Mouse (Mus musculus) stomach, embryonic 14.5 days (tissue): ENCODE measurements around the gene Mki67. TPM values are rescaled to one million over a fixed set of nuclear protein-coding genes. Genes with fewer than 3 reads are reported as not detected.
"Not testable (repeated sequence)": the region's sequence is repeated elsewhere in the genome, so short reads cannot be mapped to it uniquely, and the experiment has no call there.

Source experiments
- ATAC-seq: fragments of 200-750 bp; cut with Nextera tagmentation; 2 replicates; pipeline ENCODE4 v1.8.0; 2017; ENCODE audit warnings: low read depth, moderate TSS enrichment; ENCODE audit not compliant: insufficient number of reproducible peaks, insufficient read depth, low FRiP score
- H3K27ac ChIP-seq: fragments of 300-500 bp; sonication (generic); 2 replicates; pipeline ENCODE4 v1.5.1; 2014; ENCODE audit warnings: mild to moderate bottlenecking, low read length, moderate library complexity, mixed read lengths
- H3K27me3 ChIP-seq: fragments of 300-500 bp; sonication (generic); 2 replicates; pipeline ENCODE4 v1.6.1; 2014; ENCODE audit warnings: low read length, control low read depth, mixed read lengths; ENCODE audit not compliant: control insufficient read depth, insufficient read depth
- H3K36me3 ChIP-seq: fragments of 300-500 bp; sonication (generic); 2 replicates; pipeline ENCODE4 v1.6.1; 2014; ENCODE audit warnings: mild to moderate bottlenecking, control low read depth, low read length, moderate library complexity, mixed read lengths; ENCODE audit not compliant: control insufficient read depth, insufficient read depth
- H3K4me1 ChIP-seq: fragments of 300-500 bp; sonication (generic); 2 replicates; pipeline ENCODE4 v1.6.1; 2014; ENCODE audit warnings: low read length, control low read depth, mixed read lengths; ENCODE audit not compliant: control insufficient read depth, insufficient read depth
- H3K4me2 ChIP-seq: fragments of 300-500 bp; sonication (generic); replicated peaks from 2 replicates; pipeline ENCODE4 v1.6.1; 2014; ENCODE audit warnings: low read depth, low read length, control low read depth
- H3K4me3 ChIP-seq: fragments of 300-500 bp; sonication (generic); 2 replicates; pipeline ENCODE4 v1.5.1; 2014; ENCODE audit warnings: low read depth, low read length, control low read depth
- H3K9ac ChIP-seq: fragments of 300-500 bp; sonication (generic); replicated peaks from 2 replicates; pipeline ENCODE4 v1.6.1; 2014; ENCODE audit warnings: low read depth, mild to moderate bottlenecking, control low read depth, low read length, moderate library complexity, mixed read lengths
- H3K9me3 ChIP-seq: fragments of 300-500 bp; sonication (generic); 2 replicates; pipeline ENCODE4 v1.6.1; 2016; ENCODE audit warnings: low read depth, low read length, control low read depth; ENCODE audit not compliant: control insufficient read depth
- WGBS: fragments of 180-500 bp; shearing (Covaris S2); extraction: QIAGEN DNeasy Blood & Tissue Kit; methylation state at CpG from one replicate; pipeline ENCODE4 v1.1.7; 2014; 5-methylcytosine and 5-hydroxymethylcytosine counted together
- polyA plus RNA-seq: library from polyadenylated mRNA; unstranded; fragments of >200 nt; fragmentation: Nextera tagmentation; extraction: Ambion mirVana; gene quantifications from 2 replicates; pipeline ENCODE4 v1.2.1, GENCODE M21; 2014

Mki67 gene
- polyA plus RNA-seq, 1 experiment from 2014 or later: 66.4 TPM

GRCm38 (mm10) chr7:135710702-135711101, 5.5 kb downstream of the Mki67 start:
- H3K4me2 ChIP-seq: no peak overlapping the region
- H3K4me3 ChIP-seq: no peak overlapping the region
- peaks cover 36% of the 10 kb centered on the region; the same call in 1 of the 2 replicates for H3K36me3 ChIP-seq
- peaks cover 13% of the 10 kb centered on the region for H3K4me1 ChIP-seq
- ATAC-seq: no peak
- no peaks in the 10 kb centered on the region for H3K9me3 ChIP-seq
- H3K27ac ChIP-seq: no peak overlapping the region
- no peaks in the 10 kb centered on the region for H3K27me3 ChIP-seq
- WGBS: 65% methylated on average over 2 of the region's 2 CpGs
- H3K9ac ChIP-seq: no peak overlapping the region

- peaks cover 83% of the 10 kb centered on the region for H3K36me3 ChIP-seq
- no peaks in the 10 kb centered on the region for H3K4me1 ChIP-seq
- no peaks in the 10 kb centered on the region for H3K27me3 ChIP-seq
- H3K27ac ChIP-seq: no peak overlapping the region
- 86% methylated on average over 6 of the region's 6 CpGs for WGBS
- no peak overlapping the region for H3K9ac ChIP-seq
- no peak overlapping the region for H3K4me2 ChIP-seq
- ATAC-seq: no peak
- H3K9me3 ChIP-seq: no peaks in the 10 kb centered on the region
- no peak overlapping the region for H3K4me3 ChIP-seq
Observed at GRCm38 (mm10) chr7:135705753-135706152, 10.4 kb downstream of the Mki67 start.

DNA sequence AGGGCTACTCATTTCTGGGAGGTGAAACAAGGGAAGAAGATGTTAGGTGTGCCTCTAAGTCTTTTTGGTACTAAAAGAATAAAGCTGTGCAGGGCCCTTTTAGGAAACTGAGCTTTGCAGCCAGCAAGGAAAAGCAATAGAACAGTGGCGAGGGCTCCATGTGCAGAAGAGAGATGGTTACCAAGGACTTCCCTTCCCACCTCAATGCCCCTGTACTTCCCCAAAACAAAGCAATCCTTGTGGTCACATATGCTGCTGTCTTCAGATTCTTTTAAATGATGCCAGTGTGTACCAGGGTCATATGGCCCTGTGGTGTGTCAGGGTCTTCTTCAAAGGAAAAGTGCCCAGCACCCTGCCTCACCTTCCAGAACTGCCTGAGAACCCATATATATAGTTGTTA, 11.1 kb downstream of the Mki67 start:
- H3K4me1 ChIP-seq: no peaks in the 10 kb centered on the region
- H3K9me3 ChIP-seq: no peaks in the 10 kb centered on the region
- H3K4me2 ChIP-seq: no peak overlapping the region
- H3K27me3 ChIP-seq: no peaks in the 10 kb centered on the region
- 91% methylated on average over 1 of the region's 1 CpGs for WGBS
- no peak overlapping the region for H3K9ac ChIP-seq
- H3K27ac ChIP-seq: no peak overlapping the region
- H3K36me3 ChIP-seq: peaks cover 87% of the 10 kb centered on the region
- H3K4me3 ChIP-seq: no peak overlapping the region
- ATAC-seq: no peak

DNA sequence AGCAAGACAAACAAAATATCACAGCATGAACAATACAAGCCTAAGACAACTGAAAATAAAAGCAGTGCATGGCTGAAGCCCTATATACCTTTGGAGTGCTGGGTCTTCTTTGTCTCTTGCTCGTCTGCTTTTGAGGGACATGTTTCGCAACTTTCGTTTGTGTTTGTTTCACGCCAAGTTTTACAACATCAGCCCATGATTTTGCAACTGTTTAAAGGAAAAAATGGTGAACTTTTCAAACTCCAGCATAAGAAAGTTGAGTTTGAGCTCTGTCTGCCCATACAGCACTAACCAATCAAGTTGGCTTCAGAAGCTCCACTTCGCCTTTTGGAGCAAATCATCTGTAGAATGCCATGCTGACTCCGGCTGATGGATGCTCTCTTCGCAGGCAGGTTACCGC, 11.9 kb downstream of the Mki67 start:
- Histone ChIP-seq H3K4me3 (no peak overlapping the region), H3K9me3 (no peaks in the 10 kb centered on the region), H3K9ac (no peak overlapping the region), H3K36me3 (peaks cover 85% of the 10 kb centered on the region), H3K4me2 (no peak overlapping the region), H3K27ac (no peak overlapping the region), H3K27me3 (no peaks in the 10 kb centered on the region), H3K4me1 (no peaks in the 10 kb centered on the region)
- ATAC-seq: no peak
- 92% methylated on average over 8 of the region's 8 CpGs for WGBS

- Histone ChIP-seq H3K27me3 (no peaks in the 10 kb centered on the region), H3K9ac (no peak overlapping the region), H3K4me1 (no peaks in the 10 kb centered on the region), H3K27ac (no peak overlapping the region), H3K4me3 (no peak overlapping the region), H3K36me3 (peaks cover 84% of the 10 kb centered on the region), H3K9me3 (no peaks in the 10 kb centered on the region), H3K4me2 (no peak overlapping the region)
- WGBS: 87% methylated on average over 9 of the region's 9 CpGs
- ATAC-seq: no peak
Observed at GRCm38 (mm10) chr7:135703600-135704148, 12.5 kb downstream of the Mki67 start.

GRCm38 (mm10) chr7:135699351-135699750, 16.8 kb downstream of the Mki67 start:
- 71% methylated on average over 6 of the region's 6 CpGs for WGBS
- H3K36me3 ChIP-seq: peaks cover 85% of the 10 kb centered on the region
- not testable (repeated sequence) for H3K4me3 ChIP-seq, H3K4me1 ChIP-seq, H3K9me3 ChIP-seq, H3K9ac ChIP-seq, H3K4me2 ChIP-seq, H3K27me3 ChIP-seq, ATAC-seq, H3K27ac ChIP-seq

DNA sequence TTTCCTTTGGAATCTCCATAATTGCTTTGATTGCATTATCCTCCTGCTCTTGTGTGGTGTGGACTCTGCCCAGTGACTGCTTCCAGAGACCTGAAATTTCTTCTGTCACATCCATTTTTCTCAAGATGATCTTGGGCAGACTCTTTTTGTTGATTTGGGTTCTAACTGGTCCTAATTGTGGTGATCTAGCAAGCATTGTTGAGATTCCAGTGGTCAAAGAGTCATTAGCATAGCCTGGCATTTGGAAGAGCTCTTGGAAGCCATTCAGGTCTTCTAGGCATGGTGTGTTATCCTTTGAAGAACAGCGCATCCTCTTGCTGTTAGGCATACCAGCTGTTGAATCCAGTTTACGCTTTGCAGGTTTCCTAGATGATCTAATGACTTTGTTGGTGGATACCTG, 17.8 kb downstream of the Mki67 start:
- no peaks in the 10 kb centered on the region for H3K4me1 ChIP-seq
- no peak overlapping the region for H3K4me2 ChIP-seq
- H3K9ac ChIP-seq: no peak overlapping the region
- peaks cover 84% of the 10 kb centered on the region for H3K36me3 ChIP-seq
- no peak overlapping the region for H3K27ac ChIP-seq
- WGBS: 96% methylated on average over 2 of the region's 2 CpGs
- no peak for ATAC-seq
- no peaks in the 10 kb centered on the region for H3K9me3 ChIP-seq
- no peaks in the 10 kb centered on the region for H3K27me3 ChIP-seq
- no peak overlapping the region for H3K4me3 ChIP-seq

GRCm38 (mm10) chr7:135697021-135697740, 19.0 kb downstream of the Mki67 start:
- not testable (repeated sequence) for H3K9me3 ChIP-seq, H3K27me3 ChIP-seq, H3K9ac ChIP-seq, ATAC-seq, H3K27ac ChIP-seq, H3K4me1 ChIP-seq, H3K4me3 ChIP-seq, H3K4me2 ChIP-seq
- H3K36me3 ChIP-seq: peaks cover 87% of the 10 kb centered on the region
- 82% methylated on average over 5 of the region's 5 CpGs for WGBS

DNA sequence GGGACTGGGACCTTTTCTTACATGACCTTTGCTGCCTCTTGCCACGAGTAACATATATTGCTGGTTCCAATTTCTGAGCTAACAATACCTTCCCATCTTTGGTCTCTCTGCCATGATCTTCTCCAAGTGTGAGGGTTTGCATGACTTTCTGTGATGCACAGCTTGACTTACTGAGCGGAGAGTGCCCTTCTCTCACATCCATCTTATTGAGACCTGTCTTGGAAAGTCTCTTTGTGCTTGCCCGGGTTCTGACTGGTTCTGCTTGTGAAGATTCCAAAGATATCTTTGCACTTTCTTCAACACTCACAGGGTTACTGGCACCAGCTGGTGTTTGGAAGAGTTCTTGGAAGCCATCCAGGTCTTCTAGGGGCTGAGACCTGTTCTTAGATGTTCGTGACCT, 20.0 kb downstream of the Mki67 start:
- no peak overlapping the region for H3K4me2 ChIP-seq
- H3K27me3 ChIP-seq: no peaks in the 10 kb centered on the region
- no peaks in the 10 kb centered on the region for H3K4me1 ChIP-seq
- peaks cover 87% of the 10 kb centered on the region for H3K36me3 ChIP-seq
- no peaks in the 10 kb centered on the region for H3K9me3 ChIP-seq
- no peak overlapping the region for H3K27ac ChIP-seq
- no peak overlapping the region for H3K4me3 ChIP-seq
- 84% methylated on average over 4 of the region's 4 CpGs for WGBS
- H3K9ac ChIP-seq: no peak overlapping the region
- no peak for ATAC-seq
